Mouse (Mus musculus) urinary bladder, adult 2 months (tissue): ENCODE measurements at regions not wholly inside any gene's neighbourhood (a gene's known extent, or its start where the extent isn't known, plus 50 kb on each side); places are given as distances from the start of the nearest gene placed in this dataset.

Experiments
- DNase-seq: peaks from one replicate; pipeline ENCODE4 v3.0.0; 2022; ENCODE audit warnings: low spot score

DNA sequence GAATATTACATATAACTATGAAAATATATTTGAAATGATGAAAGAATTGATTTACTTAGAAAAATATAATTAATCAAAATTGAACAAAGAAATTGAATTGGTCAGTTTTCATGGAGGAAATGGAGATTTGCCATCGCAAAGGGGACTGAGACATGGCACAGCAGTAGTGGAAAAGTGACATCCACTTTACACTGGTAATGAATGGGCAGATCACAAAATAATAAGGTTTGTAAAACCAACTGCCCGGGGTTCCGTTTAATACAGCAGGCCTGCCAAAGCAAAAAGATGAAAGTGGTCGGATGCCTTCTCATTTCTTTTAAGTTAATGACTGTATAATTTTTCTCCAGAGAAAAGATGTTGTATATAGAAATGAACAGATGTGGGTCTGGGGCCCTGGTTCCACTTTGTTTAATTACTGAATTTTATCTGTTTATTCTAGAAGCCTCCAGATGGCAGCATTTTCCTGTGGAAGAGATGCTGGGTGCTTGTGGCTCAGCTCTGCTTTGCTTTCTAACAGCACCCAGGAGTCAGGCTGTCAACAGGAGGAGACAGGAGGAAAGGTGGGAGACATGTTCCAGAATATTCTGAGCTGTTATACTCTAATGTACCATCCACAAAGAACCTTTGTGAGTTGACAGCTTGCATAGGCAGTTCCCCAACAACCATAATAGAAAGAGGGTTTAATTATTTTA is 75.6 kb upstream of the Fbxl17 start:
- DNase-seq: no peak

DNA sequence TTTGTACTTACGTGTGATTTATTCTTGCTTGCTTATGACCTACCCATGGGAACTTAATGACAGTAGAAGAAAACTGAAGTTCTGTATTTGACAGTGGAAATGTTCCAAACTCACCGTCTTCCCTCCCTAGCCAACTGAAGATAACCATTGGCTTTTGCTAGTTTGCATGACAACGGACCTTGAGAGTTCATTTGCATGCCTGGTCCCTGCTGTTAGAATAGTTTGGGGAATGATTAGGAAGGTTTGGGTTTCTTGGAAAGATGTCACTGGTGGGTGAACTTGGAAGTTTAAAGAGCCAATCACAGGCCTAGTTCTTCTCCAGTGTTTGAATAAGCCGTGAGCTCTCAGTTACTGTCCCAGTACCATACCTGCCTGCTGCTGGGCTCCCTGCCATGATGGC is 83.1 kb upstream of the Fbxl17 start:
- DNase-seq: no peak

DNA sequence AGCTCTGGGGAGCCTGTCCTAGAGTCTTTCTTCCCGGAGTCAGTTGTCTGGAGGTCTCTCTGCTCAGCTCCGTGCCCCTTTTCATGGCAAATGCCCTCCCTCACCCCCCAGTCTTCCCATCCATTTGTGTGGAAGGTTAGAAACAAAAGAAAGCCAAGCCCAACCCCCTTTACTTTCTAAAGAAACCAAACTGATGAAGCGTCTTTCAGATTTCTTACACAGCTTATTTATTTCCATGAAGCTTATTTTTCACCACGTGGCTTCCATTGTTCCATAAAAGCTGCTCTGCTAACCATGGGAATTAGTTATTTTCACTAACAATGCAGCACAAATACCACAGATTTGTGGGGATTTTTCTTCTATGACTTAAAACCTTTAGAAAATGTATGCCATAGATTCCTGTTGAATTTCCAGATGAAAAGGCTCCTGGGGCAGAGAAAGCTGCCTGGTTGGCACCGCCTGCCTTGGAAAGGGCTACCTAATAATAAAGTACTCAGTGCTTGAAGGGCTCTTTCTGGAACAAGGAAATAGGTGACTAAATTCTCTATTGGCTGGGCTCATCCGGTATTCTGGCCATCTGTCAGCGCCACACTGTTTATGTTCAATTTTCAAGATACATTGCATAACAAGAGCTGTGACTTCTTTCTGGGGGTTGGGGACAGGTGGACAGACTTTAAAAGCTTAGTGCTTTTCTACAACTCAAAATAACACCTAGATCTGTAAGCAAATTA is 107.4 kb upstream of the Fbxl17 start:
- DNase-seq: no peak

DNA sequence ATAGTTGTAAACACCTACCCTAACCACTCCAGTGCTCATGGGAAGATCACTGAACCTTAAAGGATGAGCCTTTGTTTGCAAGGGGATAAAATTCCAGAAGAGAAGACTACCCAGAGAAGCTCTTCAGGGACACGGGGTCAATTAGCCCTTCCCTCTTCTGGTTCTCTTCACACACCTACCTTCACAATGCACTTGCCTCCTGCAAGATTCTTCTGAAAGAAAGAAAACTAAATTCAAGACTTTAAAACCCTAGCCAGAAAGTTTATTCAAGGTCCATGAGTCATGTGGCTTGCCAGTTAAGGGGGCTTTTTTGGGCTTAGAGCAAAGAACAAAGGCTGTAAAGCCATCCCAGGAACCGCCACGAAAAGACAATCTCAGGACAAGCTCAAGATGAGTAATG is 122.9 kb upstream of the Fbxl17 start:
- DNase-seq: no peak

DNA sequence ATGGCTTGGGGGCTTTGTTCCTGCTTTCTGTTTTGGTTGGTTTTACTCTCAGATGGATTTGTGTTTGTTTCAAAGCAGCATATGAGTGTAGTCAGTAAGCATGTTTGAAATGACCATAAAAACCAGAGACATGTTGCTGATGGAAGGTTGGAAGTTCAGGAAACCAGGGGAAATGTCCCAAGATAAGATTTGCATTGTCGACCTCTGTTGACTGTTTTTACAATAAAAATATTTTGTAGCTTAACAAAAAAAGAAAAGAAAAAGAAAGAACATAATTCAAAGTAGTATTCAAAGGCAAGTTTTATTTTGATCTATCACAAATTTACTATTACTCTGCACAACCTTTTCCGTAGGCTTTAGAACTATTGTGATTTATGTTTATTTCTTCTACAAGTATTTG is 137.8 kb upstream of the Fbxl17 start:
- DNase-seq: no peak

DNA sequence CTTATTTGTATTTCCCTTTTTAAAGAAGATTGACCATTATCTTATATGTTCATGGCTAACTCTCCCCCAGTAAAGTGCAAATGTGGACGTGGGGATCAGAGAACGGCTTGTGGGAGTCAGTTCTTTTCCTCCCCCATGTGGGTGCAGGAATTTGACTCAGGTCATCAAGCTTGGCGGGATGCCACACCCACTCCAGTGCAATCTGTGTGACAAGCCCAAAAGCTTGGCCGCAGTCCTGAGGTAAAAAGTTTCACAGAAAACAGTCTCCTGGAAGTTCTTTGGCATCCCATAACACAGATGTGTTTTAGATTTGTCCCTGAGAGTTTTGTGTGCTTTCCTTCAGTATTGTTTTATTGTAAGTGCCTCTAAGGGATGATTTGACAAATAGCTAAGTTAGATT is 144.6 kb upstream of the Fbxl17 start:
- no peak for DNase-seq

DNA sequence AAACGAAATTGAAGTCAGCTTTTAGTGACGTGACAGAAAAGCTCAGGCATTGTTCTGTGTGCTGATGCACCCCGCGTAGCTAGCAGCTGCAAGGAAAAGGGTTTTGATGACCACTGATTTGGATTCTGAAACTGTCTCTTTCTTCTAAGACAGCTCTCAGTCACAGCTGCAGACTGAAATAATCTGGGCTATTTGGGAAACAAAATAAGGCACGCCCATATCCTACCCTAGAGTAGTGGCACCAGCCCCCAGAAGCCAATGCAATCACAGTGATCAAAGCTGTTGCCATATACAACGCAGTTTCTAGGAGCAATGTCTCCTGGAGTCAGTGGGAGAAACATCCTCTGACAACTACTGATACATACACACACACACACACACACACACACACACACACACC is 157.9 kb upstream of the Fbxl17 start:
- no peak for DNase-seq

DNA sequence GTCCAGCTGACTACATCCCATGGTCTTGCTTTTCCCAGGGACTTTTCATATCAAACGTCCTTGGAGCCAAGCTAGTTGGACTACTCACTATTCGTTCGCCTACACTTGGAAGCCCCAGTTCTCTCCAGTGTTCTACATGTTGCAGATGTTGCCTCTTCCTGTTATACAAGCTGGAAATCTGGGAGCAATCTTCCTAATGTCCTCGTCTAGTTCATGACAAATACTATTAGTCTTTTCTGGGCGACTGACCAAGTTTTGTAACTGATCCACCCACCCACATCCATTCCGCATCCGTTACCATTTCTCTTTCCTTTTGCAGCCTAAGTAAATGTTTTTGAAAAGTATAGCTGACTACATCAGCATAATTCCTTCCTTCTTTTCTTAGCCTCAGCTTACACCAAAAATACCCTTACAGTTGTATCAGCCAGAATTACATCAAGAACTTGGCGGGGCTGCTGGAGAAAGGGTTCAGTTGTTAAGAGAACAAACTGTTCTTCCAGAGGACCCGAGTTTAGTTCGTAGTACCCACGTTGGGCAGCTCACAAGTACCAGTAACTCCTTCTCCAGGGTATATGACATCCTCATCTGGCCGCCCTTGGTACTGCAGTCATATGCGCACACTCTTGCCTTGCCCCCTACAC is 161.1 kb upstream of the Fbxl17 start:
- no peak for DNase-seq

DNA sequence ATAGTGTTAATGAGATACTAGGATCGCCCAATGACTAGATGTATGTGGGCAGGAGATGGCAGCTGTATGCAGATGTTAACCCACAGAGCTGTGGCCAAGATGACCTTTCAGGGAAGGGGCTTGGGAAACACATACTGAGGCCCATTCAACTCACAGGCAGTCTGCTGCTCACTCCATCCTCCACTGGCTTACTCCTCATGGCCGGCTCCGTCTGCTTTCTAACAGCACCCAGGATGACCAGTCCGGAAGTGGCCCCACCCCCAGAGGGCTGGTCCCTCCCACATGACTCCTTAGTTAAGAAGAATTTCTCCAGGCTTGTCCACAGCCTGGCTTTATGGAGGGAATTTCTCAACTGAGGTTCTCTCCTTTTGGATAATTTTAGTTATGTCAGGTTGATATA is 161.8 kb upstream of the Fbxl17 start:
- DNase-seq: no peak

DNA sequence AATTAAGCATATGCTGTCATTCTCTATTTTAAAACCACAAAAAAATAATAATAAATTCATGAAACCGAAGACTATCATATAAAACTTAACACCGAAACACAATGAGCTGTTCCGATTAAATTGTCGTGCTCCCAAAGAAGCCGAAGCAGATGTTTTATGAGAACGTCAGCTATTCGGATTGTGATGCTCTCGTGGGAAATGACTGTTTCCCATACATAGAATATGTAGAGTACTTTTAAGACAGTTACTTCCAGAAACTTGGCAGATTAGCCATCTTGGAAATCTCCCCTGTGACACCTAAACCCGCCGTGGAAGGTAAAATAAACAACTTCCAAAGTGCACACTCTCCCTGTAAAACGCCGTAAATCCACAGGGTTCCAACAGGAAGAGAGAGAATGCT is 162.4 kb upstream of the Fbxl17 start:
- no peak for DNase-seq

DNA sequence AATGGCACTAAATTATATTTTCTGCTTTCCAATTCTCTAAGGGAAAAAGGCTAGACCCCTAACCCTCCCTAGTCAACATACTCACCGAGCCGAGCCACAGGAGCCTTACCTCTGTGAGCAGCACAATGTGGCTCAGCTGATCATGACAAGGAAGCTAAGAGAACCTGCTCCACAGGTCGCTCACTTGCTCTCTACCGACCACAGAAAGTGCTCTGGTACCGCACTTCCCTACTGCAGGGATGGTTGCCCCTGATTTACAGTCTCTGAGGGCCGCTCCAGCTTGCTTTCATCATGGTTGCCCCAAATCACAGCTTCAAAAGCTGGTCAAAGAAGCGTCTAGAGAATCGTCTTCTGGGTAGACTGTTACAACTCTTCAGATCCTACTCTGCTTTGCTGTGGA is 177.0 kb upstream of the Fbxl17 start:
- no peak for DNase-seq

DNA sequence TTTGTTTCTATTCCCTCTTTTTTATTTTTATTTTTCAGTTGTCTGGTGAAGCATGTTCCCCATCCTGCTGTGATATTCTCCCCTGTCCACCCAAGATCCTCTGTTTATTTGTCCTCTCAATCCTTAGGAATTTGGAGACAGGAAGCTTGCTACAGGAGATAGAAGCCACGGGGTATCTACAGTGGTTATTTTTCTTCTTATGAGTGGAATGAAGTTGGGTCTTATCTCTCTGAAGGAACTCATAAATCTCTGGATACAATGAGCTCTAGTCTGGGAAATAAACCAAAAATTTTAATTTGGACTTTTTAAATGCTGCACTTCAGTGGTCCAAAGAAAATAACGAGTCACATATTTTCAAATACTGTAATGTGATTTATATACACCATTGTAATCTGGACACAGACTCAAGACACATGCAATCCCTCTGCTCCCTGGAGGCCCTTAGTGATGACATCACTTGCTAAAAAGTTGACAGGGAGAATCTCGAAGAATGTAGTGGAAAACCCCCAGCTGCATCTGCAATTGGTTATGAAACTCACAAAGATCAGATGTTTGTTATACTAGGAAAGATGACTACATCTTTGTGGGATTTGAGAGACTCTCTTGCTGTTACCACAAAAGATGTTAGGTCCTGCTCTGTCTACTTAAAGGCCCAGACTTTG is 178.3 kb upstream of the Fbxl17 start:
- DNase-seq: no peak

DNA sequence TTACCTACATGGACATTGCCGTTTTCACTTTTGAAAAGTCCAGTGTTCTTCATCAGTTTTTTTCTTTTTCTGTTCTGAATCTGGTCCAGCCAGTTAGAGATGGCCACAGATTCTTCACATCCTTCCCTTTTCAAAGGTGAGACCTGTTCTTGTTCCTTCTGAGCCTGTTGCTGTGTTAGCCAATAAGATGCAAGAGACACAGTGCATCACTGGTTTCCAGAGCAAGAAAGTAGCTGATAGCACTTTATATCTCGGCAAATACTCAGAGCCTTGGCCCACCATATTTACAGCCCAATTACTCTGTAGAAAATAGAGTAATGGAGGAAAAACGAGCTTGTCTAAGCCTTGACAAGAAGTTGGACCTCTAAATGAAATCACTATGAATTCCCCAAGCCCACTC is 180.7 kb upstream of the Fbxl17 start:
- DNase-seq: no peak

DNA sequence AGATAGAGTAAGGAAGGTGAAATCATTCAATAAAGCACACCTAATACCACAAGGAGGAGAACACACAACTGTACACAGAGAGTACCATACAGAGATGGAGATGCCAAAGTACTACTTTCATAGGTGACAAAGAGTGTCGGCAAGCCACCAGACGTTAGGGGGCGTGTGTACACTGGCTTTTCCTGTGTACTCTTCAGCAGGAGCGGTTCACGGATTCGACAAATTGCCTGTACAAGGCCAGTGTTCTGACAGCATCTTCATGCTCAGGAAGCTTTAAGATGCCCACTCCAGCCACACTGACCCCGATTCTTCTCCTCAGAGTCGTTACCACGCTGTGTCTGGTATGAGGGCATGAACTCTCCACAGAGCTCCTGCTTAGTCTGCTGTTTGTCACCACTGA is 179.5 kb upstream of the Fer start:
- no peak for DNase-seq

DNA sequence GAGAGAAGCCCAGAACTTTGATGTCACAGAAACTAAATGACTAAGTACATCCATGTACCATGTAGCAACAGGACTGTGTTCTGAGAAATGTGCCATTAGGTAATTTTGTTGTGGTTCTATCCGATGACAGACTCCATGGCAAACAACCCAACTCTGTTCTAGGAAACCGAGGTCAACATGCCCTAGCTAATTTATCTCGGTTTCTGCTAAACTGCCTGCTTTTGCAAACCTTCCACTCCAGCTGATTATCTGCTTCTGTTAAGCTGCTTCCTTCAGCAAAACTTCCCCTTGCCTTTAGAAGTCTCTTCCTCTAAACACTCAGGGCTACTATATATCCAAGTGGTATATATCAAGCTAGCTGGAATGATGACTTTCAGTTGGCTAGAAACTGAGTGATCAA is 178.8 kb upstream of the Fer start:
- DNase-seq: no peak

DNA sequence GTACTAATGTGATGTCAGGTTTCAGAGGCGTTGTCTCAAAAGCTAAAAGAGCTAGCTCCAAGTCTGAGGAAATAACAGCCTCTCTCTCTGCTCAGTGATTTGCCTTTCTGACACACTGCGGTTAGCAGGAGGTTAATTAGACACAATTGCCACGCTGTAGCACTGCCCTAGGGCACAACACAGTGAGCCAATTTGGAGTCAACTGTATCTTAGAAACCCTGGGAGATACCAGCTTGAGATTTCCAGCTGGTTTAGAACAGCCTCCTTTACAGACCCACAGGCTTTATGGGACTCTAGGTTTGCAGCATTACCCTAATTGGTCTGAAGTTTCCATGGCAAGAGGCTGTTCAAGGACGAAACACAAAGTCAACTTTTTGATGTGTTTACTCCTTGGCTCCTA is 176.9 kb upstream of the Fer start:
- DNase-seq: no peak

DNA sequence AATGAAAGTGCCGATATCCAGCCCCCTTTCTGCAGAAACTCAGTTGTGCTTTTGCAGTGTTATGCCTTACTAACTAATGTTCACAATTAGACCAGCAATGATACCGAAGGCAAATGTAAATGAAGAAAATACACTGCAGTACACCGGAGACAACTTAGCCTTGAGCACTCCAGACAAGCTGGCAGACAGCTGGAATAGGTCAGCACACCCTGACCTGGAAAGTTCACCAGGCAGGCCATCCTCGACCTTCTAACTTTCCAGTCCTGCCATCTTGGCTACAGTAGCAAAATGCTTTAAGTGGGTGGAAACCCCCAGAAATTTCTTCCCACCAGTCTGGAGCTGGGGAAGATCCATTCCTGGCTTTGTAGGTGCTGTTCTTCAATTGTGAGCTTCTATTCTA is 176.5 kb upstream of the Fer start:
- no peak for DNase-seq

DNA sequence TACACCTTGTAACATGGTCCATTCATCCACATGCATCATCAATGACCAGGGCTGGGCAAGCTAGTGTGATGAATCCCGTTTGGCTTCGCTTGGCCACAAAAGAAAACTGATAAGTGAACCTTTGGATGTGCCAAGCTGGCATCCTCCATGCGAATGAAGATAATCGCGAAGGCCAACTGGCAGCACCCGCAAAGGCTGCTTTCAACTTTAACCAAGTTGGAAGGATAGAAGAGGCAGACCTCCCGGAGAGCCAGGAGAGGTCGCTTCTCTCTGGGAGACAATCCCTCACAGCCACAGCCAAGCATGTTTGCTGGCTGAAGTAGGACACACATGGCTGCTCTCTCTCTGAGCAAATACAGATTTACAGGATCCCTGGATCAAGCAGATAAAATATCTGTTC is 173.6 kb upstream of the Fer start:
- DNase-seq: no peak

DNA sequence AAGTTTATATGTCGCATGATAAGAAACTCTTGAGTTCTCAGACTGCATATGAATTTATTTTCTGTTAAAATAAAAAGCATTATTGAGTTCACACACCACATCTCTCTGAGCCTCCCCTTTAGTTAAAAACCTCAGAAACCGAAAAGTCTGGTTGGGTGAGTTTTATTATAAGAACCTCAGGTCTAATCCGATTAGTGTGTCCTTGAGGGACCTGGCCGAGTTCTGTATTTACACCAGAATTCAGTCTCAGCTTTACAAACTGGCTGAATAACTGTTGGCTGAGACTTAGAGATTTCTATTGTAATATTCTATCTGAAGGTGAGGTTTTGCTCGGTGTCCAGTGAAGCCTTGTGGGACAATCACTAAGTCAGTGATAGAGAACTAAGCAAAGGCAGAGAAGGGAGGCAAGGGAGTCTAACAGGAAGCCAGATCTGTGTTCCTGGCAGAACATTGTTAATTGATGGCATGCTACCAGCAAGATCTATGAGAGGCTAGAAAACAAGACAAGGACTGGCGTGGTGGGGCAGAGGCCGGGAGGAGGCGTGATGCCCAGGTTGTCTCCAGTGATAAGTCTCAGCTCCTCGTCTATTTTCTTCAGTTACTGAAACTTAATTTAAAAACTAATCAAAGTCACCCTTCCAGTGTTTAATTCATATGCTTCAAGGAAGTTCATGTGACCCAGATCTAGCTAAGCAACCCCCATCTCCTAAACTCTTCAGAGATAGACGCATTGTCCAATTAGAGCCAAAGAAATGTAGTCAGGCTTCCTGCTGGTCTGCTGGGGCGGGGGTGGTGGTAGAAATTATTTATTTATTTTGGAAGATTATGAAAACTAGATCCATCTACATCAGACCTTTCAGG is 171.8 kb upstream of the Fer start:
- DNase-seq: no peak

DNA sequence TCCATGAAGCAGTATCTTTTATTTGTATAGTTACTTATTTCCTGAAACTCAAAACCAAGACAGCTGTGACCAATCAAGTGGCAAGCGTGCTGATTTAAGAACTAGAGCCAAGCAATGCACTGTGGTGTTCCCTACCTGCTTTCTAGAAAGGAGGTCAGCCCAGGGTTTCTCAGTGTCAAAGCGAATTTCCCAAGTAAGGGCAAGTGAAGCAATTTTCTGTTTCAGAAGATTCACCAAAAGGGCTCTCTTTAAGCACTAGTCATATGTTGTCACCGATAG is 171.2 kb upstream of the Fer start:
- no peak for DNase-seq

DNA sequence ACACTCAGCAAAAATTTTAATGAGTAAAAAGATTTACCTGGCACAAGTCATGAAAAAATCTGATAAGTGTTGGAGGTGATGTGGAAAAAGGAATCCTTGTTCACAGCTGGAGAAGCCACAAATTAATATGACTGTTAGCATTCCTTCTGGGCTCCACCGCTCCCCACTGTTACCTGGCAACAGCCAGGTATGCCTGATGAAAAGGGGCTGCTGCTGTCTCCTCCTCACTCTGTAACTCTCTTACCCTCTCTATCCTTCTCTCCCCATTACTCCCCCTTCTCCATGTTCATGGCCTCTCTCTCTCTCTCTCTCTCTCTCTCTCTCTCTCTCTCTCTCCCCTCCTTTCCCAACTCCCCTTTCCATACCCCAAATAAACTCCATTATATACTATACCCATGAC is 169.6 kb upstream of the Fer start:
- DNase-seq: no peak

DNA sequence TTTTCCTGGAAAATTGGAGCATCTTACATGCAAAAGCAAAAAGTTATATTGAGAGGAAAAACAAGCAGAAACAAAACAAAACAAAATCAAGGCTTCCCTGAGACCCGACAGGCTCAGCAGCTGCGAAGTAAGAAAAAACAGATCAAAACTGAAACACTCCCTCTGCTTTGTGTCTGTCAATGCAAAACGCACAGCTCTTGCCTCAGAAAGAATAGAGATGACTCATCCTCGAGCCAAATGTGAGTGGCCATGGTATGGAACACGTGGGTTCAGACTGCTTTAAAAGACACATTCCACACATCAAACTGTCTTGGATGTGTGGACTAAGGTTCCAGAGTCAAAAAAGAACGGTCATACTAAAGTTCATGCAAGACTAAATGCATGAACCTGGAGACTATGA is 163.3 kb upstream of the Fer start:
- no peak for DNase-seq
